Mouse (Mus musculus): ENCODE measurements around the gene Ippk. TPM values are rescaled to one million over a fixed set of nuclear protein-coding genes. Genes with fewer than 3 reads are reported as not detected.

Ippk gene
- 16.3 and 17.8 TPM in 2 replicates for polyA plus RNA-seq (2014; fragmentation: Nextera tagmentation; extraction: Ambion mirVana)

GRCm38 (mm10) chr13:49420754-49421605 is at the start of gene Ippk:
Ippk (plus strand) TSS chr13:49421249.
- Histone ChIP-seq H3K27me3 (ENCODE audit: control insufficient read depth, insufficient read depth, low read length) (no peaks in the 10 kb centered on the region), H3K4me1 (ENCODE audit: control insufficient read depth, insufficient read depth, low read length) (peaks cover 14% of the 10 kb centered on the region), H3K4me3 (ENCODE audit: low read depth, low read length) (peak within 1 kb of the TSS; percentile 87), H3K9ac (replicated peaks; ENCODE audit: low read depth, low read length) (peak within 1 kb of the TSS; percentile 76), H3K4me2 (replicated peaks; ENCODE audit: low read depth, low read length) (peak within 1 kb of the TSS; percentile 91), H3K27ac (ENCODE audit: low read length) (peak within 1 kb of the TSS; percentile 83; the same call in 1 of the 2 replicates), H3K9me3 (ENCODE audit: control insufficient read depth, low read depth, low read length) (no peaks in the 10 kb centered on the region), H3K36me3 (ENCODE audit: control insufficient read depth, insufficient read depth, low read length) (no peaks in the 10 kb centered on the region)
- WGBS = under 1% methylated on average over 69 of the region's 69 CpGs
- ATAC-seq (ENCODE audit: insufficient number of reproducible peaks, insufficient read depth, low FRiP score, low read depth) = peak; percentile 99

DNA sequence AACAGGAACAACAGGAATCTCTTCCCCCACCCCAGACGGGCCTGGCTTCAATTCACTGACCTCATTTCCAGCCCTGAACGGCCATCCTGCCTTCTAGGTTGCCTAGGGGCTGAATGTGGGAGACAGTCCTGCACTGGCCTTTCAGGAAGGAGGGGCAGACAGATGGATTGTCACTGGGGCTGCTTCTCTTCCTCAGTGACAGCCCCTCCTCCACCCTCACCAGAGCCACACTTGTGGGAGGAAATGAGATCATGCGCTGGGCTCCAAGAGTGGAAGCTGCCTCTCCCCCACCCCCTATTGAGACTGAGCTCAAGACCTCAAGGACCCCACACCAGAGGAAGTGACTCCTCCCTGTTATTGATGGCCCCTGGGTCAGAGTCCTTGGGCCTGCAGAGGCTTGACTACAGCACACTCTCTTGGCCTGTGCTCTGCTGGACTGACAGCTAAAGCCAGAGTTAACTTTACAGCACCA is 49.6 kb upstream of the Ippk start:
- no peak overlapping the region for H3K9ac ChIP-seq (replicated peaks; ENCODE audit: low read depth, low read length)
- peak overlapping the region; percentile 49; the same call in 1 of the 2 replicates for H3K27ac ChIP-seq (ENCODE audit: low read length)
- peak; percentile 74; the same call in 1 of the 2 replicates for ATAC-seq (ENCODE audit: insufficient number of reproducible peaks, insufficient read depth, low FRiP score, low read depth)
- H3K4me1 ChIP-seq (ENCODE audit: control insufficient read depth, insufficient read depth, low read length) = 0 out of 2 replicates have a peak, but pooled peaks cover 8% of the 10 kb centered on the region
- H3K9me3 ChIP-seq (ENCODE audit: control insufficient read depth, low read depth, low read length) = no peaks in the 10 kb centered on the region
- H3K36me3 ChIP-seq (ENCODE audit: control insufficient read depth, insufficient read depth, low read length) = peaks cover 10% of the 10 kb centered on the region
- 22% methylated on average over 3 of the region's 3 CpGs for WGBS
- H3K4me3 ChIP-seq (ENCODE audit: low read depth, low read length) = no peak overlapping the region
- no peak overlapping the region for H3K4me2 ChIP-seq (replicated peaks; ENCODE audit: low read depth, low read length)
- H3K27me3 ChIP-seq (ENCODE audit: control insufficient read depth, insufficient read depth, low read length) = no peaks in the 10 kb centered on the region

- H3K4me1 ChIP-seq (ENCODE audit: control insufficient read depth, insufficient read depth, low read length) = 0 out of 2 replicates have a peak, but pooled peaks cover 8% of the 10 kb centered on the region
- H3K9ac ChIP-seq (replicated peaks; ENCODE audit: low read depth, low read length) = no peak overlapping the region
- no peak overlapping the region for H3K27ac ChIP-seq (ENCODE audit: low read length)
- no peak overlapping the region for H3K4me3 ChIP-seq (ENCODE audit: low read depth, low read length)
- 84% methylated on average over 9 of the region's 9 CpGs for WGBS
- peaks cover 19% of the 10 kb centered on the region for H3K36me3 ChIP-seq (ENCODE audit: control insufficient read depth, insufficient read depth, low read length)
- no peak for ATAC-seq (ENCODE audit: insufficient number of reproducible peaks, insufficient read depth, low FRiP score, low read depth)
- no peaks in the 10 kb centered on the region for H3K9me3 ChIP-seq (ENCODE audit: control insufficient read depth, low read depth, low read length)
- no peaks in the 10 kb centered on the region for H3K27me3 ChIP-seq (ENCODE audit: control insufficient read depth, insufficient read depth, low read length)
- no peak overlapping the region for H3K4me2 ChIP-seq (replicated peaks; ENCODE audit: low read depth, low read length)
These were observed 48.5 kb upstream of the Ippk start for GRCm38 (mm10) chr13:49372370-49373060.

DNA sequence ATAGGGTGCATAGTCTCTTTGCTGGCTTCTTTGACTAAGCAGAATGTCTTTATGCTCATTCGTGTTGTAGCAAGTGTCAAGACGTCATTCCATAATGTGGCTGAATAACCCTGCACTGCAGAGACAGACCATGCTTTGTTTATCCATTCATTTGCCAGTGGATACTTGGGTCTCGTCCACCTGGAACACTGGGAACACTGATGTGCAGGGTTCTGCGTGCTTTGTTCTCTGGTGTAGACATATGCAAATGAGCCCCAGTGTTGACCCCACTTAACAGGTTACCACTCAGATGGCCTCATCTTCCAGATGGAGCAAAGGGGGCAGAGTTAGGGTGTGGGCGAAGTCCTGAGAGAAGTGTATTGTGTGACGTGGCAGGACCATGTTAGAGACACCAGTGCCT is 46.7 kb upstream of the Ippk start:
- H3K9ac ChIP-seq (replicated peaks; ENCODE audit: low read depth, low read length) = no peak overlapping the region
- H3K36me3 ChIP-seq (ENCODE audit: control insufficient read depth, insufficient read depth, low read length) = peaks cover 36% of the 10 kb centered on the region
- H3K4me1 ChIP-seq (ENCODE audit: control insufficient read depth, insufficient read depth, low read length) = 0 out of 2 replicates have a peak, but pooled peaks cover 4% of the 10 kb centered on the region
- H3K4me3 ChIP-seq (ENCODE audit: low read depth, low read length) = no peak overlapping the region
- H3K4me2 ChIP-seq (replicated peaks; ENCODE audit: low read depth, low read length) = no peak overlapping the region
- H3K9me3 ChIP-seq (ENCODE audit: control insufficient read depth, low read depth, low read length) = no peaks in the 10 kb centered on the region
- no peaks in the 10 kb centered on the region for H3K27me3 ChIP-seq (ENCODE audit: control insufficient read depth, insufficient read depth, low read length)
- no peak overlapping the region for H3K27ac ChIP-seq (ENCODE audit: low read length)
- ATAC-seq (ENCODE audit: insufficient number of reproducible peaks, insufficient read depth, low FRiP score, low read depth) = no peak
- WGBS = 50% methylated on average over 6 of the region's 6 CpGs

DNA sequence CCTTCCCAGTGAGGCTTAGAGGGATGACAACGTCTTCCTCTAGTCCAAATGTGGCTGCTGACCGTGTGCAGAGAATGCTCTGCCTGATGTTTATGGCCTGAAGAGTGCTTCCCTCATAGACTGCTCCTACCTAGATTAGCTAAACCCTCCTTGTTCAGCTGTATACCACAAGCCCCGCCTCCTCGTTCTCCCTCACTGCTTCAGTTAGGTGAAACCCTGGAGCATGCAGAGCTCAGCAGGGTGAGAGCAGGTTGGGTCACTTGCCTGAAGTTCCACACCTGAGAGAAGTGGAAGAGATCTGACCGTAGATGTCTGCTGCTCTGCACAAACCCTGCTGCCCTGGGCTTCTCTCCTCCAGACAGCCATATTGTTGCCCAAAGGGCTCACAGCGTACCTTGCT is 46.3 kb upstream of the Ippk start:
- Histone ChIP-seq H3K4me2 (replicated peaks; ENCODE audit: low read depth, low read length) (no peak overlapping the region), H3K4me1 (ENCODE audit: control insufficient read depth, insufficient read depth, low read length) (0 out of 2 replicates have a peak, but pooled peaks cover 4% of the 10 kb centered on the region), H3K27me3 (ENCODE audit: control insufficient read depth, insufficient read depth, low read length) (no peaks in the 10 kb centered on the region), H3K9ac (replicated peaks; ENCODE audit: low read depth, low read length) (no peak overlapping the region), H3K4me3 (ENCODE audit: low read depth, low read length) (no peak overlapping the region), H3K36me3 (ENCODE audit: control insufficient read depth, insufficient read depth, low read length) (peaks cover 40% of the 10 kb centered on the region), H3K9me3 (ENCODE audit: control insufficient read depth, low read depth, low read length) (no peaks in the 10 kb centered on the region), H3K27ac (ENCODE audit: low read length) (no peak overlapping the region)
- WGBS = 65% methylated on average over 6 of the region's 6 CpGs
- no peak for ATAC-seq (ENCODE audit: insufficient number of reproducible peaks, insufficient read depth, low FRiP score, low read depth)

- WGBS = 84% methylated on average over 6 of the region's 6 CpGs
- Histone ChIP-seq H3K36me3 (ENCODE audit: control insufficient read depth, insufficient read depth, low read length) (peaks cover 55% of the 10 kb centered on the region), H3K27ac (ENCODE audit: low read length) (no peak overlapping the region), H3K9ac (replicated peaks; ENCODE audit: low read depth, low read length) (no peak overlapping the region), H3K9me3 (ENCODE audit: control insufficient read depth, low read depth, low read length) (no peaks in the 10 kb centered on the region), H3K4me2 (replicated peaks; ENCODE audit: low read depth, low read length) (no peak overlapping the region), H3K4me1 (ENCODE audit: control insufficient read depth, insufficient read depth, low read length) (no peaks in the 10 kb centered on the region), H3K27me3 (ENCODE audit: control insufficient read depth, insufficient read depth, low read length) (no peaks in the 10 kb centered on the region), H3K4me3 (ENCODE audit: low read depth, low read length) (no peak overlapping the region)
- no peak for ATAC-seq (ENCODE audit: insufficient number of reproducible peaks, insufficient read depth, low FRiP score, low read depth)
These were observed 43.4 kb upstream of the Ippk start for GRCm38 (mm10) chr13:49377608-49378007.

DNA sequence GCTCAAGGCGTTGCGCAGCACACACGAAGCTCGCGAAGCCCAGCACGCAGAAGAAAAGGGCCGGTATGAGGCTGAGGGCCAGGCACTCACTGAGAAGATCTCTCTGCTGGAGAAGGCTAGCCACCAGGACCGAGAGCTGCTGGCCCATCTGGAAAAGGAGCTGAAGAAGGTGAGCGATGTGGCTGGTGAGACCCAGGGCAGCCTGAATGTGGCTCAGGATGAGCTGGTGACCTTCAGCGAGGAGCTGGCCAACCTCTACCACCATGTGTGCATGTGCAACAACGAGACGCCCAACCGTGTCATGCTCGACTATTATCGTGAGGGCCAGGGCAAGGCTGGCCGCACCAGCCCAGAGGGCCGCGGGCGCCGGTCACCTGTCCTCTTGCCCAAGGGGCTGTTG is 41.7 kb upstream of the Ippk start:
- H3K9me3 ChIP-seq (ENCODE audit: control insufficient read depth, low read depth, low read length) = no peaks in the 10 kb centered on the region
- no peak for ATAC-seq (ENCODE audit: insufficient number of reproducible peaks, insufficient read depth, low FRiP score, low read depth)
- no peak overlapping the region for H3K27ac ChIP-seq (ENCODE audit: low read length)
- H3K4me2 ChIP-seq (replicated peaks; ENCODE audit: low read depth, low read length) = no peak overlapping the region
- H3K4me3 ChIP-seq (ENCODE audit: low read depth, low read length) = no peak overlapping the region
- 94% methylated on average over 20 of the region's 20 CpGs for WGBS
- peaks cover 70% of the 10 kb centered on the region for H3K36me3 ChIP-seq (ENCODE audit: control insufficient read depth, insufficient read depth, low read length)
- H3K27me3 ChIP-seq (ENCODE audit: control insufficient read depth, insufficient read depth, low read length) = no peaks in the 10 kb centered on the region
- H3K9ac ChIP-seq (replicated peaks; ENCODE audit: low read depth, low read length) = no peak overlapping the region
- no peaks in the 10 kb centered on the region for H3K4me1 ChIP-seq (ENCODE audit: control insufficient read depth, insufficient read depth, low read length)

- Histone ChIP-seq H3K4me2 (replicated peaks; ENCODE audit: low read depth, low read length) (no peak overlapping the region), H3K36me3 (ENCODE audit: control insufficient read depth, insufficient read depth, low read length) (peaks cover 78% of the 10 kb centered on the region), H3K9ac (replicated peaks; ENCODE audit: low read depth, low read length) (no peak overlapping the region), H3K27ac (ENCODE audit: low read length) (no peak overlapping the region), H3K4me3 (ENCODE audit: low read depth, low read length) (no peak overlapping the region), H3K4me1 (ENCODE audit: control insufficient read depth, insufficient read depth, low read length) (no peaks in the 10 kb centered on the region), H3K9me3 (ENCODE audit: control insufficient read depth, low read depth, low read length) (no peaks in the 10 kb centered on the region), H3K27me3 (ENCODE audit: control insufficient read depth, insufficient read depth, low read length) (no peaks in the 10 kb centered on the region)
- ATAC-seq (ENCODE audit: insufficient number of reproducible peaks, insufficient read depth, low FRiP score, low read depth) = peak; percentile 38; the same call in 1 of the 2 replicates
- WGBS = 27% methylated on average over 3 of the region's 3 CpGs
These were observed 39.8 kb upstream of the Ippk start for GRCm38 (mm10) chr13:49381230-49381629.

Data from stomach, embryonic 14.5 days (tissue).